Mouse (Mus musculus) left cerebral cortex, adult 11 months (tissue): ENCODE data around the gene Vnn3.

ENCODE experiments used
- DNase-seq: peaks from one replicate; pipeline ENCODE4 v3.0.0; 2022; ENCODE audit warnings: low spot score

The Vnn3 gene

GRCm38 (mm10) chr10:23892987-23893386 lies 41.7 kb downstream of the Vnn3 start:
- no peak for DNase-seq

DNA sequence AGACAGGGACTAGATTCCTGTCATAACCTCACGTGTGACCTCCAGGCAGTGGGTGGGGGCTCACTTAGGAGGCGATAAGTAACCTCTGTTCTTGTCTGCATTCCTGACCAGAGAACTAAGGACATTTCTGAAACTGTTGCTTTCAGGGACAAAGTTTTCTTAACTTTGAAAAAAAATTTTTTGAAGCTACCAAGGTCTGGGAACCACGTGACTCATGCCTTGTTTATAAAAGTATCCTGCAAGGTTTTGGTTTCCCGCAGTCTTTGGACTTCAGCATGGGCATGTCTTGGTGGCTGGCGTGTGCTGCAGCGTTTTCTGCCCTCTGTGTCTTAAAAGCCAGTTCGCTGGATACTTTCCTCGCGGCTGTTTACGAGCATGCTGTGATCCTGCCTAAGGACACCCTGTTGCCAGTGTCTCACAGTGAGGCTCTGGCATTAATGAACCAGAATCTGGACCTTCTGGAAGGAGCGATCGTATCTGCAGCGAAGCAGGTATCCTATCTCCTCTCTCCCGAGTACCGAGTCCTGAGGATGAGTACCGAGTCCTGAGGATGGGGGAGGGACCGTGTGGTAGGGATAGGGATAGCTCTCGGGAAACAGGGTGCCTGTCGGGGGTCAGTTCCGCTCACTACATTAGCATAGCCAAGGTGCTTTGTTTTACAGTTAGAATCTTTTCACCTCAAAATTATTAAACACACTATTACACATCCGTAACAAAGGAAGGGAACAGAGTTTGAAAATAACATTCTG lies 43.5 kb downstream of the Vnn3 start, which contains the start of gene Vnn1:
Gene Vnn1 (plus strand): TSS at position 88 of the 749 bp plus-strand sequence.
- no peak for DNase-seq

DNA sequence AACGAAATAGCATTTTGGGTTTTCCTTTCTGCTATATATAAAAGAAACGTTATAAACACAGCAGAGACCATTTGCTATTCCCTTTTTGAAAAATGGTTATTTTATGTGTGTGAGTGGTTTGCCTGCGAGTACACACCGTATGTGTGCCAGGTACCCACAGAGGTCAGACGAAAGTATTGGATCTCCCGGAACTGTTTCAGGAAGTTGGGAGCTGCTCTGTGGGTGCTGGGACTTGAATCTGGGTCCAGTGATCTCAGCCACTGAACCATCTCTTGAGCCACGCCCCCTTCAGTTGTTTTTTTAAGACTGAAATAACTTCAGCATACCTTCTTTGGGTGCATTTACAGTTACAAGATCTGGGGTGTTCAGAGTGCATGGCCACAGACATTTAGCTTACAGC lies 44.1 kb downstream of the Vnn3 start:
- DNase-seq, result no peak

- no peak for DNase-seq
These were observed 49.9 kb downstream of the Vnn3 start for GRCm38 (mm10) chr10:23901119-23901518.

DNA sequence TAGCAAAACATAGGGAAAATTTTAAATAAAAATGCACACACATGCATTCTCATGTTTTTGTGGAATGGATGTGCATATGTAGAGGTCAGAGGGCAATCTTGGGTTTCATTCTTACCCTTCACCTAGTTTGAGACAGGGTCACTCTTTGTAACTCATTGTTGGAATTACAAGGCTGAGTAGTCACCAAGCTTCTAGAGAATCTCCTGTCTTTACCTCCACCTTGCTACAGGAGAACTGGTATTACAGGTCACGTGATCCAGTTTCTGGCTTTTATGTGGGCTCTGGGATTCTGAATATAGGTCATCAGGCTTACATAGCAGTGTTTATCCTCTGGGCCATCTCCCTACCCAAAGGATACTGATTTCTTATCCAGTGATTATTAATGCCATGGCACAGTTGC lies 54.4 kb downstream of the Vnn3 start:
- no peak for DNase-seq
